Mouse (Mus musculus) layer of hippocampus, adult 9-11 months (tissue): ENCODE results near the gene Ccnjl.

Experiments used
- DNase-seq: peaks from one replicate; pipeline ENCODE4 v3.0.0; 2022

Gene Ccnjl

DNA sequence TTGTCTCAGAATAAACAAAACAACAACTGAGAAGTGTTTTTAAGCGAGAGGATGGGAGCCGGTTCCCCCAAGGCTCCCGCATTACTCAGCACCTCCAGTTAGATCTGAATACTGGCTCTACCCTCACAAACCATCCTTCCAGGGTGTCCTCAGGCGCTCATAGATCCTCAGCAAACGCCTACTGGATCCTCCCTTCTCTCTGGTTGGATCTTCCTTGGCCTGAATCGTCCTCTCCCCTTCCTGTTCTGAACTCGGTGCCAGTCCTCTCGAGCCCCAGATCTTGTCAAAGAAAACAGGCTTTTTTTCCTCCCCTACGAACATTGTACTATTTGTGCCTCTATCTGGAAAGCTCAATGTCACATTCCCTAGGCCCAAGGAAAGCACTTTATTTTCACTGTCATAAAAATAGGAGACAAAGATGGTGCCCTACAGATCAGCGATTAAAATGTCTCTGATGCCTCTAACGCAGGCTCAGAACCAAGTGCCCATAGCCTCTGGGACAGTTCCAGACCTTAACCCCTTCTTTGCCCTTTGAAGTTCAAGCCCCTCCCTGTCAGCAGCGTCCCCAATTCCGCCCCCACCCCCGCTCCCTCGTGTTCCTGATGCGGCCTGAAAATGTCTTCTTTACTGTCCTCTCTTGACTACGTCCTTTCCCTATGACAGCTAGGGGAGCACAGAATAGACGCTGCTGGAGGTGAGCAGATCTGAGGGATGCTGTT lies 98.5 kb downstream of the Ccnjl start:
- no peak for DNase-seq

DNA sequence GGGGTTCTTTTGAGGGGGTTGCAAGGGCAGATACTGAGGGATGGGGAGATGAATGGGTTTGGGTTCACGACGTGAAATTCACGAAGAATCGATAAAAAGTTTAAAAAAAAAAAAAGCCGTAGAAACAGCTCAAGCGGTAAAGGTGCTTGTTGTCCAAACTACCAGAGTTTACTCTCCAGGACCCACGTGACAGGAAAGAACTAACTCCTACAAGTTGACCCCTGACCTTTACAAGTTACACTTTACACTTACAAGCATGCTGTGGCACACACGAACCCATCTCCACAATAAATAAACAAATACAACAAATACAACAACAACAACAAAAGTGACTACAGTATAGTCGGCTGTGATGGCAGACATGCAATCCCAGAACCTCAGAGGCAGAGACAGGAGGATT lies 103.1 kb downstream of the Ccnjl start:
- no peak for DNase-seq

DNA sequence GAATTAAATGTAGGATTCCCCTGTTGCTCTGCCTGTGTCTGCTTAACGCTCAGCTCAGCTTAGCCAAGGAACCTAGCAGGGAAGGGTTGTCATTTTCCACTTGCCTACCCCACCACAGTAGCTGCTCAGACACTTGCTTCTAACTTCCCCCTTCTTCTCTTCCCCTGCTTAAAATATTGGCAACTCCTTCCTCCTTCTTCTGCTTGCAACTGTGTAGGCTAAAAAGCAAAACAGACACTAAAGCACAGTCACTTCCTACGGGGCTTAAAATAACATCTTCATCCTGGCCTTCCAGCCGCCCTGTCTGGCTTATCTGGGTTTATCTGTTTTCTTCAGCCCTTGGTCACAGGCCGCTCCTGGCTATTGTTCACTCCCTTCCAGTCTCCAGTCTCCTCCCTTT lies 104.0 kb downstream of the Ccnjl start:
- peak; percentile 70 for DNase-seq

DNA sequence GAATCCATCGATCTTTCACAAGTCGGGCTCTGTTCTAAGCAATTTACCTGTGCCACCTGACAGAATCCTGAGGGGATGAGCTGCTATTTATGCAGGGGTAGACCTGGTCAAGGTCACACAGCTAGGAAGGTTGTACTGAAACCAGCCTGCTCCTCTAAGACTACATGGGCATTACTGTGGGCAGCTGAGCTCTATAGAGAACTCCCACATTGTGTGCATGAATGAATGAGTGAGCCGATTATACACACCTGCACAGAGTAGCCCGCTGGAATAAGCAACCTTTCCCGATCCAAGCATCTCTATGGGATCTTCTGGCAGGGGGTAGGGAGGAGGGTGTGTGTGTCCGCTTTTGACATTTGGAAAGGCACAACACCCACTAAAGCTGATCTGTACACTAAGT lies 104.6 kb downstream of the Ccnjl start:
- no peak for DNase-seq

DNA sequence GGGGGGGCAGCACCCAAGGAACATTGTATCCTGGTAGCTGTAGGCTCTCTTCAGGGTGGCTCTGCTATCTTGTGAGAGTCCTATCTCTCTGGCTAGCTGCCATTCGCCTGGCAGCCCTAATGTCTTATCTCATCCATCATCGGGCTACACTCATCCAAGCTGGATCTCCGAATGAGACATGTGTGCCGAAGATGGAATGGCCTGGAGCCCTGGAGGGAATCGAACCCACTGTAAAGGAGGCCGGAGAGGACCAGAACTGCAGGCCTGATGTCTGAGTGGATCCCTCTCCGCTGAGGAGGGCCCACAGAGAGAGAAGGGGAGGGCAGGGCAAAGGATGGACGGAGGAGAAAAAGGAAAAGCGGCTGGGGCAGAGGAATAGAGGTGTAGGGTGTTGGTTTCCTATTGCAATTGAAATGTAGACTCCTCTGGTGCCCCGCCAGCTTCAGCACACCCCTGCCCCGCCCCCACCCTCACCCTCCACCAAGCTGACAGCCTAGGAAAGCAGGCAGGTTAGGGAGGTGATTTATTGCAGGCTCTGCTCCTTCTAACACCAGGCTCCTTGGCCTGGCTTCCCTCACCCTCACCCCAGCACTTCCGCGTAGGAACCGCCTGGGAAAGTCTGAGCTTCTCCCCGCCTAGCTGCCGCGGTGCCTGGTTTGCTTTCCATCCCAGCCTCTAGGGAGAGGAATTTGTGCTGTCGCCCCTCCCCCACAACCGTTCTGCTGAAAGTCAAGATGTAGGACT lies 105.2 kb downstream of the Ccnjl start:
- peak; percentile 72 for DNase-seq
